Mouse (Mus musculus) cerebellum, adult 2 months (tissue): ENCODE results near the gene Pcgf3.

ENCODE experiments used
- CTCF ChIP-seq: fragments of 200-500 bp; IDR thresholded peaks from 2 replicates; pipeline ENCODE4 v1.5.1; 2011; ENCODE audit warnings: low read depth, mild to moderate bottlenecking, control low read depth, low read length, moderate library complexity, borderline replicate concordance; ENCODE audit not compliant: insufficient read depth
- POLR2A ChIP-seq: fragments of 200-500 bp; IDR thresholded peaks from 2 replicates; pipeline ENCODE4 v1.6.1; 2011; ENCODE audit warnings: low read length, control low read depth, borderline replicate concordance; ENCODE audit not compliant: insufficient read depth

DNA sequence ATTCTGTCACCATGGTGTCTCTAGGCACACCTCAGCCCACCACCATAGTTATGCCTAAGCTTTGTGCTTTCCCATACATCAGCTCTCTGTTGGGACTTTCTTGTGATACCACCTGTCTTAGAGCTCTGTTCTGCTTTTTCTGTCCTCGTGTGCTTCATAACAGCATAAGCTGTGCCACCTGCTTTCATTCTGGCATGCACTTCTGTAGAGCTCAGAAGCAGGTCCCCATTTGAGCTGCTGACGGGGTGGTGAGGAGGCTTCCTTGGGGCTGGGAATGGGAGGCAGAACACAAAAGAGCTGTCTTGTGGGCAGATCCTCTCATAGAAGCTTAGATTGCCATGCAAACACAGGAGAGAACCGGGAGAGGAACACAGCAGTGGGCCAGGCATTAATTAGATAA is 14.9 kb downstream of the Pcgf3 start:
- TF ChIP-seq CTCF (no peak), POLR2A (no peak)
